Mouse (Mus musculus) heart, postnatal 0 days (tissue): ENCODE measurements at regions not wholly inside any gene's neighbourhood (a gene's known extent, or its start where the extent isn't known, plus 50 kb on each side); places are given as distances from the start of the nearest gene placed in this dataset.

Experiments used
- CTCF ChIP-seq: IDR thresholded peaks from 2 replicates; pipeline ENCODE4 v1.5.1; 2016; ENCODE audit warnings: antibody characterized with exemption, control low read depth, low read depth
- EP300 ChIP-seq: IDR thresholded peaks from 2 replicates; pipeline ENCODE4 v1.6.1; 2016; ENCODE audit warnings: antibody characterized with exemption, low read depth

- TF ChIP-seq CTCF (no peak), EP300 (no peak)
Observed at GRCm38 (mm10) chr16:95180562-95180961, 76.8 kb upstream of the Kcnj15 start.
